Mouse (Mus musculus) megakaryocyte, embryonic 14.5 days (primary cell): ENCODE measurements at regions not wholly inside any gene's neighbourhood (a gene's known extent, or its start where the extent isn't known, plus 50 kb on each side); places are given as distances from the start of the nearest gene placed in this dataset.
"Not testable (repeated sequence)": the region's sequence is repeated elsewhere in the genome, so short reads cannot be mapped to it uniquely, and the experiment has no call there.

Experiments
- H3K27me3 ChIP-seq: replicated peaks from 2 replicates; pipeline ENCODE3; 2012; ENCODE audit warnings: inconsistent platforms
- H3K36me3 ChIP-seq: replicated peaks from 2 replicates; pipeline ENCODE3; 2012; ENCODE audit warnings: low read length, inconsistent platforms, mixed read lengths
- H3K4me1 ChIP-seq: 2 replicates; pipeline ENCODE4 v1.6.1; 2012; ENCODE audit warnings: inconsistent platforms
- H3K4me3 ChIP-seq: replicated peaks from 2 replicates; pipeline ENCODE3; 2012; ENCODE audit warnings: moderate library complexity, mild to moderate bottlenecking, inconsistent platforms
- H3K9me3 ChIP-seq: 2 replicates; pipeline ENCODE4 v1.6.1; 2012; ENCODE audit warnings: inconsistent platforms
- FLI1 ChIP-seq: IDR thresholded peaks from 2 replicates; pipeline ENCODE4 v1.6.1; 2012; ENCODE audit warnings: low read length, inconsistent platforms, mixed read lengths
- GATA1 ChIP-seq: IDR thresholded peaks from 3 replicates; pipeline ENCODE4 v1.6.1; 2012; ENCODE audit warnings: mixed read lengths, low read length, inconsistent platforms, borderline replicate concordance

- Histone ChIP-seq H3K36me3 (no peaks in the 10 kb centered on the region), H3K9me3 (no peaks in the 10 kb centered on the region; the same call in 1 of the 2 replicates), H3K27me3 (no peaks in the 10 kb centered on the region), H3K4me3 (no peak overlapping the region), H3K4me1 (no peaks in the 10 kb centered on the region)
- no peak for TF ChIP-seq FLI1
- no peak for TF ChIP-seq GATA1
Observed at GRCm38 (mm10) chr9:91074175-91074480, 288.1 kb upstream of the Zic4 start.

DNA sequence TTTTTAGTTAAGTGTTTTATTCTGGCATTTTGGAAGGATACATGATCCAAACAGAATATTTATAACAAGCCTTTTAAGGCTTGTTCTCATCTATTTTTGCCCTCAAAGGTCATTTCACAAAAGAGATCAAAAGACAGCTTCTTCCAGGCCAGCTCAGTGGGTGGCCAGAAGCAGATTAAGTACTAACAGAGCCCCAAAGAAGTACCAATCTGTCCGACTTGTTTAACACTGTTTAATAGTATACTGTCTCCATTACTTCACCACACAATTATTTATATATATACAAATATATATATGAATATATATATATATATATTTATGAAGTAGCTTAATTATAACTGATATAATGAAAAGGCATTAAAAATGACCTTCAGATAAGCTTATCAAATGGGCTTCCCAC, 284.7 kb upstream of the Zic4 start:
- TF ChIP-seq FLI1 (no peak), GATA1 (no peak)
- H3K27me3 ChIP-seq: no peaks in the 10 kb centered on the region
- no peaks in the 10 kb centered on the region for H3K36me3 ChIP-seq
- no peak overlapping the region for H3K4me3 ChIP-seq
- no peaks in the 10 kb centered on the region for H3K4me1 ChIP-seq
- peaks cover 3% of the 10 kb centered on the region; the same call in 1 of the 2 replicates for H3K9me3 ChIP-seq

- H3K4me3 ChIP-seq: no peak overlapping the region
- H3K9me3 ChIP-seq: peaks cover 11% of the 10 kb centered on the region
- TF ChIP-seq GATA1 (no peak), FLI1 (no peak)
- H3K36me3 ChIP-seq: no peaks in the 10 kb centered on the region
- no peaks in the 10 kb centered on the region for H3K27me3 ChIP-seq
- H3K4me1 ChIP-seq: no peaks in the 10 kb centered on the region
Observed at GRCm38 (mm10) chr9:91083791-91084190, 278.4 kb upstream of the Zic4 start.

GRCm38 (mm10) chr9:91085923-91086322, 276.3 kb upstream of the Zic4 start:
- Histone ChIP-seq H3K4me1 (no peaks in the 10 kb centered on the region), H3K4me3 (no peak overlapping the region), H3K9me3 (peaks cover 11% of the 10 kb centered on the region), H3K27me3 (no peaks in the 10 kb centered on the region), H3K36me3 (no peaks in the 10 kb centered on the region)
- no peak for TF ChIP-seq FLI1

DNA sequence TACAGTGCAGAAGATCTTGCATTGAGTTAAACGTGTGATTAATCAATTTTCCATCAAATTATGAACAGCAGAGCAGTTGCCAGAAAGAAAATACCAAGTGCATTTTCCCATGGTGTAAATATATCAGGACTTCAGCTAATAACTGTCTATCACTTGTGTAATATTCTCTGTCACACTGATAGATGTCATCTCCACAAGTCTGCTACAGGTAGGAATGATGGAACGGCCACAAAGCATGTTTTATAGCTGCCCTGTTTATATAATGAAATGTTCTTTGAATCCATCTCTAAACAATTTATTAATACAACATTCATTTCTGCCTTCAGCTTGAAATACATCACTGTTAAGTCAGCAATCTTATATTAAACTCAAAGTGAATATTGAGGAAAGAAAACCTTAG, 272.9 kb upstream of the Zic4 start:
- no peak for TF ChIP-seq FLI1
- TF ChIP-seq GATA1: no peak
- Histone ChIP-seq H3K4me1 (no peaks in the 10 kb centered on the region), H3K4me3 (no peak overlapping the region), H3K9me3 (peaks cover 8% of the 10 kb centered on the region), H3K36me3 (no peaks in the 10 kb centered on the region), H3K27me3 (no peaks in the 10 kb centered on the region)

DNA sequence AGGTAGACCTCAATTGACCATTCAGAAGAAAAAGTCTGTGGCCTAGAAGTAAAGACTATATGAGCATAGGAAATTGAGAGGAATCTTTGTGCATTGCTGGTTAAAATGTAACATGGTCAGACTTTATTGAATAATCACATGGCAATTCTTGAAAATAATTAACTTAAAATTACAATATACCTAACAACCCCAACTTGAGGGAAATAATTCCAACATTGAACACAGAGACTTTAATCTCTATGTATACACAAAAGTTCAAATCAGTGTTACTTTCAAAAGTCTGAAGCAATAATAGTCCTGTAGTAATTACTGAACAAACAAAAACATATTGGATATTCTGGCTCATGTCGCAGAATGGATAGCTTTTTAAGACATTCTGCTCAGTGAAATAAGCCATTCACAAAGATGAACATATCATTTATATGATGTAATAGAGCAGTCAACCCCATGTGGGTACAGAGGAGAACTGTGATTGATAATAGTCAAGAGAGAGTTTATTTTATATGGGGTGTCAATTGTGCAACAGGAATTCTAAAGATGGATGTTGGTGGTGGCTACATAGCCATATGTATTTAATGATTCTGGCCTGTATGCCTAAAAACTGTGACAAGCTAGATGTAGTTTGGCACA, 270.7 kb upstream of the Zic4 start:
- TF ChIP-seq FLI1 (no peak), GATA1 (no peak)
- Histone ChIP-seq H3K27me3 (no peaks in the 10 kb centered on the region), H3K4me1 (no peaks in the 10 kb centered on the region), H3K4me3 (no peak overlapping the region), H3K9me3 (peaks cover under 1% of the 10 kb centered on the region; the same call in 1 of the 2 replicates), H3K36me3 (no peaks in the 10 kb centered on the region)

- H3K4me3 ChIP-seq: no peak overlapping the region
- TF ChIP-seq FLI1 (no peak), GATA1 (no peak)
- peaks cover 9% of the 10 kb centered on the region; the same call in 1 of the 2 replicates for H3K9me3 ChIP-seq
- H3K27me3 ChIP-seq: no peaks in the 10 kb centered on the region
- H3K4me1 ChIP-seq: no peaks in the 10 kb centered on the region
- H3K36me3 ChIP-seq: no peaks in the 10 kb centered on the region
Observed at GRCm38 (mm10) chr9:91101614-91102407, 260.4 kb upstream of the Zic4 start.

DNA sequence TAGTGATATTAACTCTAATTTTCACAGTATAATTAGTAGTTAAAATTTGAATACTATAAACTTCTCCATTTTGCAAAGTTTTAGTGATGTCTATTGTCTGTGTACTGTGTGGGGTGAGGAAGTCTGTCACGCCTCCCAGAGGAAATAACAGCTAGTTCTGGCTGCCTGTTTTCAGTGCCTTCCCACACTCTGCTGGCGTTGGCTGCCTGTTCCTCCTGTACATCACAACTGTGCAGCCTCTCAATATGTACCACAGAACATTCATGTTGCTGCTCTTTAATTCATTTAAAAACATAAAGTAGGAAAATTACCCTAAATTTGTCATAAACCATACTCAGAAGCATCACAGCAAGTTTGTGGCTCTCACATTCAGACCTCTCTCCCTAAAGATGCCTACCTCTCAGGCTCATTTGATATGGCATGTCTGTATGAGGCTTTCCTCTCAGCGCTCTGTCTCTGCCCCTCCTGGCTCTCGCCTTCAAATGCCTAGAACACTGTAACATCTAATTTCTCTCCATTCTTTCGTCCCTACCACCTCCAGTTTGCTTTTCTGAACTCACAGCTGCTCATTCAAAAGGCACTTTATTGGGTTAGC, 239.7 kb upstream of the Zic4 start:
- Histone ChIP-seq H3K27me3 (no peaks in the 10 kb centered on the region), H3K36me3 (no peaks in the 10 kb centered on the region), H3K4me3 (no peak overlapping the region), H3K4me1 (no peaks in the 10 kb centered on the region), H3K9me3 (0 out of 2 replicates have a peak, but pooled peaks cover 4% of the 10 kb centered on the region)
- TF ChIP-seq FLI1: no peak
- TF ChIP-seq GATA1: no peak

- H3K4me1 ChIP-seq: no peaks in the 10 kb centered on the region
- H3K4me3 ChIP-seq: no peak overlapping the region
- H3K36me3 ChIP-seq: no peaks in the 10 kb centered on the region
- H3K9me3 ChIP-seq: 0 out of 2 replicates have a peak, but pooled peaks cover 4% of the 10 kb centered on the region
- H3K27me3 ChIP-seq: no peaks in the 10 kb centered on the region
- TF ChIP-seq GATA1 (no peak), FLI1 (no peak)
Observed at GRCm38 (mm10) chr9:91123208-91123607, 239.0 kb upstream of the Zic4 start.

GRCm38 (mm10) chr9:91126630-91127245, 235.5 kb upstream of the Zic4 start:
- TF ChIP-seq GATA1: no peak
- no peak for TF ChIP-seq FLI1
- Histone ChIP-seq H3K4me1 (no peaks in the 10 kb centered on the region), H3K4me3 (no peak overlapping the region), H3K27me3 (no peaks in the 10 kb centered on the region), H3K36me3 (no peaks in the 10 kb centered on the region), H3K9me3 (0 out of 2 replicates have a peak, but pooled peaks cover 4% of the 10 kb centered on the region)

DNA sequence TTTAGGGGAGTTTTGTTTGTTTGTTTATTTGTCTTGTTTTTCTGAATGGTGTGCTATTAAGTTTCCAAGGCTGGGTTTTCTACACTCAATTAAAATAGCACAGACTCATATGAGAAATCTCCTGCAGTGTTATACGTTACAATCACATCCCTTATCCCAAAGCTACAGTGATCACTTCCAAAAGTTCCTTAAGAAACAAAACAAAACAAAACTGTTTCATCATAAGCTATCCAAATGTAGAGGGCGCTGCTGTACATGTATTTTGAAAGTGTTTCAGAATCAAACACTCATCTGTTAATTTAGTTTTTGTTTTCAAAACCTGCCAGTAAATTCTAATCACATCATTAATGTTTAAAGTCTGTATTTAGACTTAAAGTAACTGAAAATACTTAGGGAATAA, 233.7 kb upstream of the Zic4 start:
- not testable (repeated sequence) for H3K4me3 ChIP-seq, H3K4me1 ChIP-seq, H3K27me3 ChIP-seq, H3K9me3 ChIP-seq, H3K36me3 ChIP-seq
